Mouse (Mus musculus) testis, adult 2 months (tissue): Measurements from ENCODE around the gene Sorcs3. TPM values are rescaled to one million over a fixed set of nuclear protein-coding genes. Genes with fewer than 3 reads are reported as not detected.

ENCODE experiments used
- H3K27ac ChIP-seq: fragments of 200-500 bp; 2 replicates; pipeline ENCODE4 v1.5.1; 2012; ENCODE audit warnings: low read depth, low read length; ENCODE audit not compliant: control insufficient read depth, insufficient read depth
- H3K27me3 ChIP-seq: fragments of 200-500 bp; 2 replicates; pipeline ENCODE4 v1.6.1; 2012; ENCODE audit warnings: mild to moderate bottlenecking, low read length, moderate library complexity; ENCODE audit not compliant: control insufficient read depth, insufficient read depth
- H3K36me3 ChIP-seq: fragments of 200-500 bp; 2 replicates; pipeline ENCODE4 v1.6.1; 2012; ENCODE audit warnings: mild to moderate bottlenecking, low read length; ENCODE audit not compliant: control insufficient read depth, insufficient read depth
- H3K4me1 ChIP-seq: fragments of 200-500 bp; 2 replicates; pipeline ENCODE4 v1.6.1; 2012; ENCODE audit warnings: low read length; ENCODE audit not compliant: control insufficient read depth, insufficient read depth
- H3K4me3 ChIP-seq: fragments of 200-500 bp; 2 replicates; pipeline ENCODE4 v1.5.1; 2012; ENCODE audit warnings: low read depth, mild to moderate bottlenecking, low read length, moderate library complexity, mixed read lengths; ENCODE audit not compliant: control insufficient read depth
- CTCF ChIP-seq: fragments of 200-500 bp; IDR thresholded peaks from 2 replicates; pipeline ENCODE4 v1.5.1; 2012; ENCODE audit warnings: low read depth, mild to moderate bottlenecking, inconsistent platforms, low read length, moderate library complexity; ENCODE audit not compliant: control insufficient read depth, insufficient read depth, insufficient replicate concordance
- POLR2A ChIP-seq: fragments of 200-500 bp; IDR thresholded peaks from 2 replicates; pipeline ENCODE4 v1.6.1; 2012; ENCODE audit warnings: low read depth, mild to moderate bottlenecking, inconsistent platforms, low read length, moderate library complexity; ENCODE audit not compliant: control insufficient read depth
- polyA plus RNA-seq: library from polyadenylated mRNA; depleted of rRNA; stranded (reverse); fragments of >200 nt; gene quantifications from 2 replicates; pipeline ENCODE4 v1.2.3, GENCODE M21; 2012

Gene Sorcs3
- polyA plus RNA-seq, 1 experiment: 0.22 TPM

DNA sequence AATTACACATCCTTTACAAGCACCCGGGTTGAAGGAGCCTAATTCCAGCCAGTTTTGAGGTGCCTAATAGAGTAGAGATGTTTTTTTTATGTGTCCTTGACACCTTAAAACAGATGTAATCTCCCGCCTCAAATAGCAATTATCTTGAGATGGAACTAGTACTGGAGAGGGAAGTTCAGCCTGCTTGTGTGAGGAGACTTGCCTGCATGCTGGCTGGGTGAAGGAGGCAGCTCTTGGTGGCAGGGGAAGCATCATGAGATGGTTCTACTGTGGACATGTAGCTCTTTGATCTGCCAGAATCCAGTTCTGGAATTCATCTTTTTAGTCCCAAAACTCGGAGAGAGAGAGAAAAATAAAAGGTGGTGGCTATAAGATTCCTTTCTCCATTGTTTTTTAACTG lies 38.2 kb downstream of the Sorcs3 start:
- Histone ChIP-seq H3K36me3 (no peaks in the 10 kb centered on the region), H3K4me3 (no peak overlapping the region), H3K27me3 (no peaks in the 10 kb centered on the region), H3K4me1 (no peaks in the 10 kb centered on the region; the same call in 1 of the 2 replicates), H3K27ac (no peak overlapping the region)
- TF ChIP-seq POLR2A (no peak), CTCF (no peak)

GRCm38 (mm10) chr19:48259223-48259622 lies 53.4 kb downstream of the Sorcs3 start:
- Histone ChIP-seq H3K27ac (no peak overlapping the region), H3K4me1 (0 out of 2 replicates have a peak, but pooled peaks cover 2% of the 10 kb centered on the region), H3K4me3 (no peak overlapping the region), H3K27me3 (no peaks in the 10 kb centered on the region), H3K36me3 (no peaks in the 10 kb centered on the region)
- no peak for TF ChIP-seq CTCF
- TF ChIP-seq POLR2A: no peak

GRCm38 (mm10) chr19:48260671-48261070 lies 54.8 kb downstream of the Sorcs3 start:
- TF ChIP-seq CTCF (no peak), POLR2A (no peak)

DNA sequence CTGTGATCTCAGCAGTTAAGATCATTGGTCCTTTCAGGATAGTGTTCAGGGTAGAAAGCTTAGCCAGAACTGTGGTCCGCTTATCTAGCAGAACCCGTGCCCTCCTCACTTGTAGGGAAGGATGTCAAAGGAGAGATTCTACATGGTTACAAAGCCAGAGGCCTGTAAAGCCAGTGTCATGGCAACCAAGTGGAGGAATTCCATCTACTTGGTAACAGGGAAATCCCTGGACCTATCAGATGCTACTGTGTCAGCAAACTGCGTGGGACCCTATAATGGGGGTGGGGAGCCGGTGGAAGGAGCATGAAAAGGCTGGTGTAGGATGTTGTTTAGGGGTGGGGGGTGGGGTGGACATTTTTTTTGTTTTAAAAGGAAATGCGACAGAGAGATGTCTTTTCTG lies 57.9 kb downstream of the Sorcs3 start:
- H3K4me3 ChIP-seq: peak overlapping the region; percentile 60
- H3K36me3 ChIP-seq: no peaks in the 10 kb centered on the region
- TF ChIP-seq CTCF: no peak
- no peak for TF ChIP-seq POLR2A
- no peaks in the 10 kb centered on the region for H3K27me3 ChIP-seq
- no peak overlapping the region for H3K27ac ChIP-seq
- H3K4me1 ChIP-seq: 0 out of 2 replicates have a peak, but pooled peaks cover 2% of the 10 kb centered on the region

More at GRCm38 (mm10) chr19:48260671-48261070, 54.8 kb downstream of the Sorcs3 start:
- Histone ChIP-seq H3K4me3 (no peak overlapping the region), H3K36me3 (no peaks in the 10 kb centered on the region), H3K27me3 (no peaks in the 10 kb centered on the region), H3K27ac (no peak overlapping the region), H3K4me1 (0 out of 2 replicates have a peak, but pooled peaks cover 2% of the 10 kb centered on the region)

DNA sequence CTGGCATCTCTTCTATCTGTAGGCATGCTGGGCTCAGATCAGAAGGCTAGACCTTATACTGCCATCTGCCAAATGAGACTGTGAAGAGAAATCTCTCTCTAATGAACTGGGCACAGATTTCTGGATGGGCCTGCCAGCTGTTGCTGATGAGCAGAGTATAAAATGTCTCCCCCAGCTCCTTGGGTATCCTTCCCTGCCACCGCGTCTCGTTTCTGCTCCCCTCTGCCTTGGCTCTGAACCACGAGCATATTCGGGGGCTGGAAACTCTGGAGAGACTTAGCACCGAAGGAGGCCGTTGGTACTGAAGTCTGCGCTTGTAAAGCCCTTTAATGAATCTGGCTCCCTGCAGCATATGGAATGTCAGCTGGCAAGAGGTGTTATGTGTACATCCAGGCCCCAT lies 74.4 kb downstream of the Sorcs3 start:
- H3K27ac ChIP-seq: no peak overlapping the region
- no peak for TF ChIP-seq CTCF
- TF ChIP-seq POLR2A: no peak
- H3K4me1 ChIP-seq: no peaks in the 10 kb centered on the region
- H3K4me3 ChIP-seq: no peak overlapping the region
- no peaks in the 10 kb centered on the region for H3K27me3 ChIP-seq
- no peaks in the 10 kb centered on the region for H3K36me3 ChIP-seq

- TF ChIP-seq POLR2A: no peak
- TF ChIP-seq CTCF: no peak
- H3K27ac ChIP-seq: no peak overlapping the region
- no peak overlapping the region for H3K4me3 ChIP-seq
- no peaks in the 10 kb centered on the region for H3K27me3 ChIP-seq
- no peaks in the 10 kb centered on the region for H3K4me1 ChIP-seq
- no peaks in the 10 kb centered on the region for H3K36me3 ChIP-seq
Observed at GRCm38 (mm10) chr19:48282250-48282649, 76.4 kb downstream of the Sorcs3 start.

DNA sequence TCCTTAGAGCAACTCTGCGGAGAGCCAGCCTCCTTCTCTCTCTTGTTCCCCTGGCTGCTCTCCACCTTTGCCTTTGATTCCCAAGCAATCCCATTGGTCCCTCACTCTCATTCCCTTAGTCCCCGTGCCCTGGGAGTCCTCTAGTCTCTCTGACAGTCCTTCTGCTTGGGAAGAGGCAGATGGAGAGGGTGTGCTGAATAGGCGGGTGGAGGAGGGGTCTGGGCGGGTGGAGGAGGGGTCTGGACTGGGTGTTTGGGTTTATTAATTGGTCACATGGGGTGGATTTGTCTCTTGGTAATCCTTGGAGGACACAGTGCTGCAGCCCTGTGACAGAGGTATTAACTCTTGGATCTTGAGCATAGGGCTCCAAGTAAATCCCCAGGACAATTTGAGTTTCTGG lies 77.4 kb downstream of the Sorcs3 start:
- Histone ChIP-seq H3K27me3 (no peaks in the 10 kb centered on the region), H3K36me3 (no peaks in the 10 kb centered on the region), H3K27ac (no peak overlapping the region), H3K4me1 (no peaks in the 10 kb centered on the region), H3K4me3 (no peak overlapping the region)
- TF ChIP-seq POLR2A (no peak), CTCF (no peak)

DNA sequence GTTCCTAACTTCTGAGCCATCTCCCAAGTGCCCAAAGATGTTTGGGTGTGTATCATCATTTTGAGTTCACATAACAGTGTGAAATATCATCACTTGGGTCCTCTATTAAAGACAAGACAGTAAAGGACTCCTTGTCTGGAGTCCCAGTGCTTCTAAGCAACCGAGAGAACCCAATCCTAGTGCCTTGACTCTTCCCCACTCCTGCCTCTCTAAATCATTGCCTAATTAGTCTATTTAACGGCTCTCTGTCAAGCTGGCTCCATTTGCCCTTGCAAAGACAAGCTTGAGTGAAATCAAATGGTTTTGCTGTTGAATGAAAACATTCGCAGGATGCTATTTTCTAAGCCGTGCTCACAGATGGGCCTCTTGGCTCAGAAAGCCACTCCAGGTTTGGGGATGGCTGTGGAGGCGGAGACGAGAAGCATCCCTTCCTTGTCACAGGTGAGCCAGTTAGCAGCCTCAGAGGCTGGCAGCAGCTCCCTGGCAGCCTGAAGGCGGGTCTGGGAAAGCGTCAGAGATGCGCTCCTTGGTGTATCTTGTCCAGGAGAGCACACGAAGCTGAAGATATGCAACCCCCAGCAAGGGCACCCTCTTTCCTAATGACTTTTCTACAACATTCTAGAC lies 79.9 kb downstream of the Sorcs3 start:
- no peak overlapping the region for H3K4me3 ChIP-seq
- H3K36me3 ChIP-seq: no peaks in the 10 kb centered on the region
- H3K27me3 ChIP-seq: no peaks in the 10 kb centered on the region
- TF ChIP-seq POLR2A (no peak), CTCF (no peak)
- no peak overlapping the region for H3K27ac ChIP-seq
- H3K4me1 ChIP-seq: no peaks in the 10 kb centered on the region
